Mouse (Mus musculus) ovary, adult 18-20 months (tissue): ENCODE measurements at regions not wholly inside any gene's neighbourhood (a gene's known extent, or its start where the extent isn't known, plus 50 kb on each side); places are given as distances from the start of the nearest gene placed in this dataset.
A peak's percentile ranks its signal among the peaks of the same experiment; 100 is the strongest.

Source experiments
- DNase-seq: peaks from one replicate; pipeline ENCODE4 v3.0.0; 2022; ENCODE audit warnings: low spot score, mixed read lengths

GRCm38 (mm10) chr6:35458250-35458649 lies 81.4 kb downstream of the Mtpn start:
- DNase-seq, result no peak

DNA sequence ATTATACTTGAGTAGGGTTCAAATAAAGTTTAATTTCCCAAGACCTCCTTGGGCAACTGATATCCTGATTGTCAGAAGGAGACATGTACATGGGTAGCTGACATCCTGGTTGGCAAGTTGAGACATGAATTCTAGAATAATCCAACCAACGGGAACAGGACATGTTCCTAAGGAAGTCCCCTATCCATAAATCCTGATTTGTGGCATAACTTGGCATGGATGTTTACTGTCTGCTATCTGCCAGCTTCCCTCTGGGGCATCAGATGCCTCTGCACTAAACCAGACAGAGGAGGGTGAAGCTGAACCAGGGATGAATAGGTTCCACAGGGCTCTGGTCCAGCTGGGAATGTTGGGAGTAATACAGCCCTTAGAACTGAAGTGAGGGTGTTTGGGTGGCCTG lies 94.7 kb downstream of the Mtpn start:
- no peak for DNase-seq

- DNase-seq, result no peak
These were observed 100.4 kb upstream of the Fam180a start for GRCm38 (mm10) chr6:35426301-35426700.

DNA sequence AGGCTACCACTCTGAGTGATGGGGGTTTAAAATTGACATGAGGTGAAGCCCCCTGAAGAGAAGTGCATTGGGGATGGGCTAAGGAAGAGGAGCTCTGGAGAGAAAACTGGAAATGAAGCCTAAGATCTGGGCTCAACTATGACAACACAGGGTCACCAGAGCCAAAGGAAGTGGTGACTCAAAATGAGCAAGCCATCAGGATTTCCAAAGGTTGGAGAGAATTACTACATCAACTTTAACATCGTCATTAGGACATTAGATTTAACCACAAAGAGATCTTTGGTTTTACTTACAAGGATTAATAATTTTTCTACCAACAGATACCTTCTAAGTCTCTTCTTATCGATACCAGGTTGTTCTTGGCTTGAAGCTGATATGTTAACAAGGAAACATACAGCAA lies 98.6 kb upstream of the Fam180a start:
- DNase-seq, result no peak

DNA sequence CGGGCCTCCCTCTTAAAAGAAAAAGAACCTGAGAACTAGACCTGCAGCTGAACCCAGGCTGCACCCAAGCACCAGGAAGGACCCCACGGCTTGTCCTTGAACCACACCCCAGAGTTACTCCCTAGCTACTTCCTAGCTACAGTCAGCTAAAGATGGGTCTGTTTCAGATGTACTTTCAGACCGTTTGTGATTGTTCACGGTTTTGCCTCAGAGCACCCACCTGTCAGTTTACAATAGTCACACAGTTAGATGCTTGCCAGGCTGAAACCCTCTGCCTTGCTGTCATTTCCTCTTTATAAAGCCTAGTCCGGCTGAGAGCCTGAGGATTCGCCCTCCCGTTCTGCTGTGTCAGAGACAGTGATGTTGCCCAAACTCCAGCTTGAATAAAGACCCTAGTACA lies 95.0 kb upstream of the Fam180a start:
- DNase-seq, result no peak

DNA sequence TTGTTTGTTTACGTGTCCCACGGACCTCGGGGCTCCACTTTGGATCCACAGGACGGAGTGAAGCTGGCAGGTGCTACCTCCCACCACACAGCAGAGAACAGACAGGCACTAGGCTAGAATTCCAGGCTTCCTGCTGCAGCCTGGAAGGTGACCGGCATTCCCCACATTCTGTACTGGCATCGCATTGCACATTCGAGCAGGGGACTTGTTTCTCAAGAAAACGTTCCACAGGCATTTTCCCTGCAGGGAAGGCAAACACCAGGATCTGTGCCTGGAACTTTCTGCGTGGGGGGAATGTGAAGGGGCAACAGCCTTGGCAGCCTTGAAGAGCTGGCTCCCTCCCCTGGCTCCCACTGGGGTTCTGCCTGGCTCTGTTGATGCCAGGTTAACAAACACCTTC lies 79.1 kb upstream of the Fam180a start:
- no peak for DNase-seq

DNA sequence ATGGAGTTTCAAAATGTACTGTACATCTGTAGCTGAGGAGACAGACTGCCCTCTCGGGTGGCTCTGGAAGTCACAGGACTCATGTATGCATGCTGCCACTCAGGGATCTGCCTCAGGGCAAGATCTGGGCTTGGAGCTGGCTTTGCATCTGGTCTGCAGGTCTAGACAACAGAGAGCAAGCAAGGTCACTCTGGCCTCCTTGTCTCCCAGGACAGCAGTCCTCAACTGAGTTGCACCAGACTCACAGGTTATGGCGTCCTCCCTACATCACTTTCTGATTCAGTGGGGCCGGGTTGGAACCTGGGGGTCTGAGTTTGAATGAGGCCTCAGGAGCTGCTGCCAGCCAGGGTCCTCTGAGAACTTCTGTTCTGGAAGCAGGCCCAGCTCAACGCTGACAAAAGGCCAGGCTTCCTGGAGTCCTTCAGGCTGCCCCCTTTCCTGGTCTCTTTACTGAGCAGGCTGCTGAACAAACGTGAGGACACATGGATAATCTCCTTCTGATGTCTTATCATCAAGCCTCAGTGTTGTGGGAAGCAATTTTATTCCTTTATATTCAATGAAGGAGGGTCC lies 77.5 kb upstream of the Fam180a start:
- DNase-seq, result no peak

DNA sequence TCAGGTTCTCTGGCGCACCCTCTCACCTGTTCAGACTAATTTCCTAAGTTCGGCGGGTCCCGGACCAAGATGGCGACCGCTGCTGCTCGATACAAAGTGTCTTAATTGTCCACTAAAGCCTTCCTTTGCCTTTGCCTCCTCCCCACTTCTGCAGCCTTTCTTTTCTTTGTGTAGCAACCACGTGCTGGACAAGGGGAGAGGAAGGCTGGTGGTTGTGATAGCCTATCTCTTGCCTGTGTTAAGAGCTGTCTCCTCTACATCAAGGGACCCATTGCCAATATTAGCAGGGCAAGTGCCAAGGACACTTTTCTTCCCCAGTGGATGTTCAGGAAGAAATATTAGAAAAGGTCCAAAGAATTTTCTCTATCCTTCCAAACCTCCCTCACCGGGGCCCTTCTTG lies 69.8 kb upstream of the Fam180a start:
- DNase-seq, result no peak

GRCm38 (mm10) chr6:35388827-35389226 lies 62.9 kb upstream of the Fam180a start:
- DNase-seq, result no peak

DNA sequence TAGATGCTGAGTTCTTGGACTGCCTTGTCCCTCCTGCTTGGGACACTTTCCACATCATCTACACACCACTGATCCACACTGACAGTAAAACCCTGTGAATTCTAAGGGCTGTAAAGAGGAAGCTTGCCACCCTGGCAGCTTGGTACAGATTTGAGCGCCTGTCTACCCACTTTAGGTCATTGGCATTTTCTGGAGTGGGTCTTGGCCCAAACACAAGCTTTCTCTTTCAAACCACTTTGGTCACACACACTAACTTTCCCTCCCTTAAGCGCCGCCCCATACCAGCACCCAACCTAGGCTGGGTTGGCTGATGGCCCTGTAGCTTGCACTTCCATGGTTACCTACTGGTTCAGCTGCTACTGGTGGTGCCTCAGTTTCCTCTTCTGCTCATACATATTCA lies 55.6 kb upstream of the Fam180a start:
- no peak for DNase-seq

GRCm38 (mm10) chr6:35380721-35381466 lies 55.0 kb upstream of the Fam180a start:
- DNase-seq, result no peak

DNA sequence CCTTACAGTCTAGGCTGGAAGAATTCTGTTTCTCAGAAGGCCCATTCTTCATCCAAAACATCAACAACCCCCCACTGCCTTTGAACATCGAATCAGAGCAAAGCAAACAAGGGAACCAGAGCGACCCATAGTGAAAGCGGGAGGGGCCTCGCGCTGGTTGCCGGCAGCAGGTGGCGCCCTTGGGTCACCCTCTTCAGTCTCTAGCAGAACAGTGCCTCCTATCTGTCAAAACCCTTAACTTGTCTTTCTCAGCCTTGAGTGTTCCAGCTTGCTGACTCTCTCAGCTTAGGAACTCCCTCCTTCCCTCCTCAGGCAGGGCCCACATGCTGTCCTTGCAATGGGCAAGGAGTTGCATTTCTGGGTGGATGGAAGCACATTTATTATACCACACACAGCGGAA lies 53.9 kb upstream of the Fam180a start:
- DNase-seq, result peak; percentile 63

GRCm38 (mm10) chr6:35378851-35379250 lies 52.9 kb upstream of the Fam180a start:
- DNase-seq, result no peak

DNA sequence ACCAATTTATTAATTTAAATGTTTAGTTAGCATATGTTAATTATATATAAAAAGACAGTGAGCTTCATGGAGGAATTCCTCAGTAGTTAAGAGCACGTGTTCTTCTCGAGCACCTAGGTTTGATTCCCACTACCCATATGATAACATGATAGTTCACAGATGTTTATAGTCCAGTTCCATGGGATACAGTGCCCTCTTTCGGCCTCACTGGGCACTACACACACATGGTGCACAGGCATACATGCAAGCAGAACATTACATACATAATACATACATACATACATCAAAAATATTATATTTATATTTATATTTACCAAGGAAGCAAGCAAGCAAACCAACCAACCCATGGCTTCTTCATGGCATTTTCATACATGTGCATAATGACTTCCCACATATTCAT lies 51.6 kb upstream of the Fam180a start:
- no peak for DNase-seq

DNA sequence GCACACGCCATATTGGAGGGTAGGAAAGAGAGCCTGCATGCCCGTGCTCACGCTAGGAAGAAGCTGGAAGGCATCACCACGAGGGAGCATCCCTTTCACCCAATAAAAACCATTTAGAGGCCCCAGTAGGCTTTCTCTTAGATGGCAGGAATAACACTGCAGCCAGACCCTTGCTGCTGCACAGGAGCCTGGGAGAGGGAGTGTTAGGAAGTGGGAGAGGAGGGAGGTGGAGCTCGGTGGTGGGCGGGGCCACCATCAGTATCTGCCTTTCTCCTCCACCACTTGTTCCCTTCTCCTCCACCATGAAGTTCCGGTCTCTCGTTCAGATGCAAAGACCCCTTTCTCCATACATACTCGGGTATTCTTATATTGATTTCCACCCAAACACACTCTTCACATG lies 50.6 kb upstream of the Fam180a start:
- no peak for DNase-seq
